Mouse (Mus musculus) brain, adult 2 months (tissue): ENCODE measurements at regions not wholly inside any gene's neighbourhood (a gene's known extent, or its start where the extent isn't known, plus 50 kb on each side); places are given as distances from the start of the nearest gene placed in this dataset.

Source experiments
- DNase-seq: peaks from one replicate; pipeline ENCODE4 v3.0.0; 2011; ENCODE audit warnings: low read depth, low spot score

GRCm38 (mm10) chr16:95842766-95843165, 140.9 kb downstream of the Ets2 start:
- DNase-seq: no peak

GRCm38 (mm10) chr16:95839512-95840253, 137.8 kb downstream of the Ets2 start:
- DNase-seq: no peak

- DNase-seq: no peak
Measured at GRCm38 (mm10) chr16:95838886-95839430, 137.1 kb downstream of the Ets2 start.

- no peak for DNase-seq
Measured at GRCm38 (mm10) chr16:95838478-95838846, 136.6 kb downstream of the Ets2 start.

GRCm38 (mm10) chr16:95837723-95838477, 136.0 kb downstream of the Ets2 start:
- no peak for DNase-seq

GRCm38 (mm10) chr16:95835941-95836340, 134.1 kb downstream of the Ets2 start:
- DNase-seq: no peak

- no peak for DNase-seq
Measured at GRCm38 (mm10) chr16:95834556-95835288, 132.8 kb downstream of the Ets2 start.

- DNase-seq: no peak
Measured at GRCm38 (mm10) chr16:95833455-95833854, 131.6 kb downstream of the Ets2 start.

- DNase-seq: no peak
Measured at GRCm38 (mm10) chr16:95832346-95832739, 130.5 kb downstream of the Ets2 start.

- peak; percentile 83 for DNase-seq
Measured at GRCm38 (mm10) chr16:95831566-95832345, 129.9 kb downstream of the Ets2 start.

- peak; percentile 53 for DNase-seq
Measured at GRCm38 (mm10) chr16:95827402-95827737, 125.5 kb downstream of the Ets2 start.

- no peak for DNase-seq
Measured at GRCm38 (mm10) chr16:95826681-95827401, 125.0 kb downstream of the Ets2 start.

- peak; percentile 62 for DNase-seq
Measured at GRCm38 (mm10) chr16:95825723-95826122, 123.8 kb downstream of the Ets2 start.

- DNase-seq: peak; percentile 67
Measured at GRCm38 (mm10) chr16:95824720-95825534, 123.1 kb downstream of the Ets2 start.

- peak; percentile 60 for DNase-seq
Measured at GRCm38 (mm10) chr16:95823803-95824202, 121.9 kb downstream of the Ets2 start.

- DNase-seq: no peak
Measured at GRCm38 (mm10) chr16:95821080-95821479, 119.2 kb downstream of the Ets2 start.

- no peak for DNase-seq
Measured at GRCm38 (mm10) chr16:95820606-95821005, 118.7 kb downstream of the Ets2 start.

GRCm38 (mm10) chr16:95820013-95820412, 118.1 kb downstream of the Ets2 start:
- DNase-seq: no peak

- DNase-seq: no peak
Measured at GRCm38 (mm10) chr16:95815966-95816365, 114.1 kb downstream of the Ets2 start.

GRCm38 (mm10) chr16:95815206-95815731, 113.4 kb downstream of the Ets2 start:
- DNase-seq: no peak
